Mouse (Mus musculus): Measurements from ENCODE around the gene Dock4. TPM values are rescaled to one million over a fixed set of nuclear protein-coding genes. Genes with fewer than 3 reads are reported as not detected.

The Dock4 gene
- polyA plus RNA-seq, 1 experiment: 41.2 TPM

GRCm38 (mm10) chr12:40714288-40714687 lies 268.5 kb downstream of the Dock4 start:
- Histone ChIP-seq H3K4me3 (ENCODE audit: insufficient read depth, low read length) (no peak overlapping the region), H3K4me1 (ENCODE audit: control insufficient read depth, insufficient read depth, low read length) (no peaks in the 10 kb centered on the region), H3K27ac (ENCODE audit: insufficient read depth, low read length) (0 out of 2 replicates have a peak overlapping the region, but pooled peaks have one; percentile 42)
- TF ChIP-seq CTCF (IDR thresholded peaks at IDR 0.05; ENCODE audit: extremely low read depth, insufficient read depth, low read length) (no peak), POLR2A (IDR thresholded peaks at IDR 0.05; ENCODE audit: extremely low read depth, insufficient read depth, low read length) (no peak)

- H3K27ac ChIP-seq (ENCODE audit: insufficient read depth, low read length): no peak overlapping the region
- TF ChIP-seq CTCF (IDR thresholded peaks at IDR 0.05; ENCODE audit: extremely low read depth, insufficient read depth, low read length) (no peak), POLR2A (IDR thresholded peaks at IDR 0.05; ENCODE audit: extremely low read depth, insufficient read depth, low read length) (no peak)
Observed at GRCm38 (mm10) chr12:40715174-40715573, 269.4 kb downstream of the Dock4 start.

GRCm38 (mm10) chr12:40728373-40728772 lies 282.6 kb downstream of the Dock4 start:
- no peak overlapping the region for H3K4me3 ChIP-seq (ENCODE audit: insufficient read depth, low read length)
- no peaks in the 10 kb centered on the region for H3K4me1 ChIP-seq (ENCODE audit: control insufficient read depth, insufficient read depth, low read length)
- TF ChIP-seq CTCF (IDR thresholded peaks at IDR 0.05; ENCODE audit: extremely low read depth, insufficient read depth, low read length): peak; percentile 29; the same call in 1 of the 2 replicates
- TF ChIP-seq POLR2A (IDR thresholded peaks at IDR 0.05; ENCODE audit: extremely low read depth, insufficient read depth, low read length): no peak
- no peak overlapping the region for H3K27ac ChIP-seq (ENCODE audit: insufficient read depth, low read length)

More at GRCm38 (mm10) chr12:40715174-40715573, 269.4 kb downstream of the Dock4 start:
- Histone ChIP-seq H3K4me3 (ENCODE audit: insufficient read depth, low read length) (no peak overlapping the region), H3K4me1 (ENCODE audit: control insufficient read depth, insufficient read depth, low read length) (no peaks in the 10 kb centered on the region)

- Histone ChIP-seq H3K4me3 (ENCODE audit: insufficient read depth, low read length) (no peak overlapping the region), H3K27ac (ENCODE audit: insufficient read depth, low read length) (no peak overlapping the region), H3K4me1 (ENCODE audit: control insufficient read depth, insufficient read depth, low read length) (no peaks in the 10 kb centered on the region)
- TF ChIP-seq POLR2A (IDR thresholded peaks at IDR 0.05; ENCODE audit: extremely low read depth, insufficient read depth, low read length): no peak
- no peak for TF ChIP-seq CTCF (IDR thresholded peaks at IDR 0.05; ENCODE audit: extremely low read depth, insufficient read depth, low read length)
Observed at GRCm38 (mm10) chr12:40730756-40731155, 285.0 kb downstream of the Dock4 start.

- no peak overlapping the region for H3K27ac ChIP-seq (ENCODE audit: insufficient read depth, low read length)
- H3K4me3 ChIP-seq (ENCODE audit: insufficient read depth, low read length): no peak overlapping the region
- TF ChIP-seq POLR2A (IDR thresholded peaks at IDR 0.05; ENCODE audit: extremely low read depth, insufficient read depth, low read length) (no peak), CTCF (IDR thresholded peaks at IDR 0.05; ENCODE audit: extremely low read depth, insufficient read depth, low read length) (no peak)
- peaks cover 7% of the 10 kb centered on the region for H3K4me1 ChIP-seq (ENCODE audit: control insufficient read depth, insufficient read depth, low read length)
Observed at GRCm38 (mm10) chr12:40745501-40745900, 299.7 kb downstream of the Dock4 start.

GRCm38 (mm10) chr12:40746081-40746480 lies 300.3 kb downstream of the Dock4 start:
- TF ChIP-seq POLR2A (IDR thresholded peaks at IDR 0.05; ENCODE audit: extremely low read depth, insufficient read depth, low read length) (no peak), CTCF (IDR thresholded peaks at IDR 0.05; ENCODE audit: extremely low read depth, insufficient read depth, low read length) (no peak)
- Histone ChIP-seq H3K4me1 (ENCODE audit: control insufficient read depth, insufficient read depth, low read length) (peaks cover 7% of the 10 kb centered on the region), H3K4me3 (ENCODE audit: insufficient read depth, low read length) (no peak overlapping the region), H3K27ac (ENCODE audit: insufficient read depth, low read length) (no peak overlapping the region)

GRCm38 (mm10) chr12:40759281-40759680 lies 313.5 kb downstream of the Dock4 start:
- H3K4me3 ChIP-seq (ENCODE audit: insufficient read depth, low read length): no peak overlapping the region
- no peaks in the 10 kb centered on the region for H3K4me1 ChIP-seq (ENCODE audit: control insufficient read depth, insufficient read depth, low read length)
- H3K27ac ChIP-seq (ENCODE audit: insufficient read depth, low read length): no peak overlapping the region
- TF ChIP-seq POLR2A (IDR thresholded peaks at IDR 0.05; ENCODE audit: extremely low read depth, insufficient read depth, low read length) (no peak), CTCF (IDR thresholded peaks at IDR 0.05; ENCODE audit: extremely low read depth, insufficient read depth, low read length) (no peak)

GRCm38 (mm10) chr12:40767258-40767816 lies 321.6 kb downstream of the Dock4 start:
- TF ChIP-seq POLR2A (IDR thresholded peaks at IDR 0.05; ENCODE audit: extremely low read depth, insufficient read depth, low read length): no peak
- no peak for TF ChIP-seq CTCF (IDR thresholded peaks at IDR 0.05; ENCODE audit: extremely low read depth, insufficient read depth, low read length)
- no peak overlapping the region for H3K4me3 ChIP-seq (ENCODE audit: insufficient read depth, low read length)
- no peak overlapping the region for H3K27ac ChIP-seq (ENCODE audit: insufficient read depth, low read length)
- H3K4me1 ChIP-seq (ENCODE audit: control insufficient read depth, insufficient read depth, low read length): no peaks in the 10 kb centered on the region; the same call in 1 of the 2 replicates

GRCm38 (mm10) chr12:40773091-40773490 lies 327.3 kb downstream of the Dock4 start:
- no peak for TF ChIP-seq POLR2A (IDR thresholded peaks at IDR 0.05; ENCODE audit: extremely low read depth, insufficient read depth, low read length)
- no peak for TF ChIP-seq CTCF (IDR thresholded peaks at IDR 0.05; ENCODE audit: extremely low read depth, insufficient read depth, low read length)
- no peak overlapping the region for H3K4me3 ChIP-seq (ENCODE audit: insufficient read depth, low read length)
- H3K4me1 ChIP-seq (ENCODE audit: control insufficient read depth, insufficient read depth, low read length): no peaks in the 10 kb centered on the region; the same call in 1 of the 2 replicates
- no peak overlapping the region for H3K27ac ChIP-seq (ENCODE audit: insufficient read depth, low read length)

- TF ChIP-seq CTCF (IDR thresholded peaks at IDR 0.05; ENCODE audit: extremely low read depth, insufficient read depth, low read length): no peak
- no peak for TF ChIP-seq POLR2A (IDR thresholded peaks at IDR 0.05; ENCODE audit: extremely low read depth, insufficient read depth, low read length)
- no peak overlapping the region for H3K4me3 ChIP-seq (ENCODE audit: insufficient read depth, low read length)
- H3K27ac ChIP-seq (ENCODE audit: insufficient read depth, low read length): no peak overlapping the region
- no peaks in the 10 kb centered on the region; the same call in 1 of the 2 replicates for H3K4me1 ChIP-seq (ENCODE audit: control insufficient read depth, insufficient read depth, low read length)
Observed at GRCm38 (mm10) chr12:40781554-40781953, 335.8 kb downstream of the Dock4 start.

Data from cortical plate, adult 2 months (tissue).